Mouse (Mus musculus): ENCODE data around the gene Camk2d. TPM values are rescaled to one million over a fixed set of nuclear protein-coding genes. Genes with fewer than 3 reads are reported as not detected.

The Camk2d gene
- total and polyA plus RNA-seq, 3 experiments = 66.1 to 80.4 (median 77.3) TPM

DNA sequence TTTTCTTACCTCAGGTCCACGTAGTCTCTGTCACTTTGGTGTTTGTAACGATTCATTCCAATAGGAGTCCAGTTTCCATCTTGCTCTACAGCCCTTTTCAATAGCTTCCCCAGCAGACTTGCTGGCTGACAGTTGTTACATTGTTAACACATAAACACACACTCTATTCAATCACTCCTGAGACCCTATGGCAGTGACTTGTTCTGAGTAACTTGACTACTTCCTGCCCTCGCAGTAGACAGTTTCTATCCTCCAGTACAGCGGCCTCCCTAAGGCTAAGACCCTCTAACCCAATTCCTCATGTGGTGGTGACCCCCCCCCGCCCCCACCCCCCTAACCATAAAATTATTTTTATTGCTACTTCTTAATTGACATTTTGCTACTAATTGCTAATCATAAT lies 13.2 kb downstream of the Camk2d start:
- H3K4me3 ChIP-seq (replicated peaks in 1 of 3; ENCODE audit: low read depth in 2 of 3, low read length in 2 of 3, poor library complexity in 1 of 3) = no peak overlapping the region
- no peak for DNase-seq (ENCODE audit: extremely low read depth)
- H3K36me3 ChIP-seq (replicated peaks in 1 of 2; ENCODE audit: control insufficient read depth in 1 of 2, insufficient read depth in 1 of 2, low read length in 1 of 2) = peaks cover 15 to 28% of the 10 kb centered on the region in 2 experiments
- in situ Hi-C loops (cut with MboI; ENCODE audit: low pct_ligation_motif_present, low pct_unique_long_range_greater_than_20kb, low sequenced_read_pairs) = no loop called here
- peaks cover 71% of the 10 kb centered on the region for H3K79me2 ChIP-seq (replicated peaks; ENCODE audit: control insufficient read depth, extremely low read depth, insufficient read depth, poor library complexity, severe bottlenecking)
- peak overlapping the region; percentile 80 for H3K27ac ChIP-seq (ENCODE audit: insufficient read depth, low read depth)
- no peaks in the 10 kb centered on the region for H3K9me3 ChIP-seq (replicated peaks; ENCODE audit: low read length)
- TF ChIP-seq CHD1 (IDR thresholded peaks at IDR 0.05; ENCODE audit: low read depth, low read length) = peak; percentile 77
- 0 out of 2 replicates have a peak, but pooled peaks have one; percentile 7 for TF ChIP-seq MEF2A (IDR thresholded peaks at IDR 0.05; ENCODE audit: borderline replicate concordance, low read depth, low read length)
- TF ChIP-seq BHLHE40 (IDR thresholded peaks at IDR 0.05; ENCODE audit: low read depth, low read length) = 0 out of 2 replicates have a peak, but pooled peaks have one; percentile 1
- no peak for TF ChIP-seq TCF12 (IDR thresholded peaks at IDR 0.05; ENCODE audit: low read depth, low read length)
- no peaks in the 10 kb centered on the region for H3K27me3 ChIP-seq (replicated peaks)
- peaks cover 4 to 66% of the 10 kb centered on the region in 2 experiments; a peak in 3 of 4 replicates for H3K4me1 ChIP-seq (ENCODE audit: control insufficient read depth in 1 of 2, insufficient read depth in 2 of 2)
- peak overlapping the region; percentile 84 for H3K4me2 ChIP-seq (ENCODE audit: insufficient read depth, low read depth, poor library complexity, severe bottlenecking)
- dilution Hi-C loops (cut with MboI; ENCODE audit: extremely low pct_ligation_motif_present, extremely low pct_unique_long_range_greater_than_20kb, low sequenced_read_pairs) = no loop called here
- H3K9ac ChIP-seq (ENCODE audit: insufficient read depth, low read depth) = peak overlapping the region; percentile 54; the same call in 1 of the 2 replicates

DNA sequence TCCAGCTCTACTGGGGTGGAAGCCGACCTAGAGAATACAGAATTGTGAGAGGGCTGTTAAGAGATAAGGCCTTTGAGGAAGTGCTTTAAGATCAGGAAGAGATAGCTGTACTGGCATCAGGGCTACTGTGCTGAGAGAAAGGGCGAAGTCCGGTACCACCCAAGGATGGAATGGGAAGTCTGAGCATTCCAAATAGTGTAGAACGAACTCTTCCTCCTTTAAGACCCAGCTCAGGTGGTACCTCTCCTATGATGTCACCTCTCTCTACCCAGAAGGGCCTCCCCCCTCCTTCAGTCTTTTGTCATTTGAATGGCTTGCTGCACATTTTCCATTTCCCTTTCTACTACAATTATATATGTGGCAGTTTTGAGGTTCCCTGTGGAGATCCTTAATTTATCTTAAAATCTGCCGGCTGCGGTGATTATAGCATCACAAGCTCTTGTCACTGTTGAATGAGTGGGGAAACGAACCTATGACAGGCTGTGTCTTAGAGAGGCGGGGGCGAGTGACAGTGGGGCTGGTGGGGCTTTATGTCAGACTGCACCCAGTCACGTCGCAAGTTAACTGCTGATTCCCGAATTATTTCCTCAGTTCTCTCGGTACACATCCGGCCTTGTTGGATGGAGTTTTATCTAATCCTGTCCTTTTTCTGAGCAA lies 13.8 kb downstream of the Camk2d start:
- Histone ChIP-seq H3K9ac (ENCODE audit: insufficient read depth, low read depth) (peak overlapping the region; percentile 54), H3K79me2 (replicated peaks; ENCODE audit: control insufficient read depth, extremely low read depth, insufficient read depth, poor library complexity, severe bottlenecking) (peaks cover 75% of the 10 kb centered on the region), H3K27ac (ENCODE audit: insufficient read depth, low read depth) (peak overlapping the region; percentile 73), H3K9me3 (replicated peaks; ENCODE audit: low read length) (no peaks in the 10 kb centered on the region), H3K4me2 (ENCODE audit: insufficient read depth, low read depth, poor library complexity, severe bottlenecking) (peak overlapping the region; percentile 84), H3K4me1 (ENCODE audit: control insufficient read depth in 1 of 2, insufficient read depth in 2 of 2) (peaks cover 4 to 66% of the 10 kb centered on the region in 2 experiments; a peak in 3 of 4 replicates), H3K4me3 (replicated peaks in 1 of 3; ENCODE audit: low read depth in 2 of 3, low read length in 2 of 3, poor library complexity in 1 of 3) (peak overlapping the region; percentile 29 to 46 (median 36)), H3K36me3 (replicated peaks in 1 of 2; ENCODE audit: control insufficient read depth in 1 of 2, insufficient read depth in 1 of 2, low read length in 1 of 2) (peaks cover 11 to 23% of the 10 kb centered on the region in 2 experiments), H3K27me3 (replicated peaks) (no peaks in the 10 kb centered on the region)
- dilution Hi-C loops (cut with MboI; ENCODE audit: extremely low pct_ligation_motif_present, extremely low pct_unique_long_range_greater_than_20kb, low sequenced_read_pairs) (no loop called here), in situ Hi-C loops (cut with MboI; ENCODE audit: low pct_ligation_motif_present, low pct_unique_long_range_greater_than_20kb, low sequenced_read_pairs) (no loop called here)
- peak; percentile 80 for DNase-seq (ENCODE audit: extremely low read depth)
- TF ChIP-seq MXI1 (IDR thresholded peaks at IDR 0.05; ENCODE audit: low read depth, low read length) (peak; percentile 52; the same call in 1 of the 2 replicates), KAT2A (IDR thresholded peaks at IDR 0.05; ENCODE audit: insufficient replicate concordance, low read length) (no peak), PAX5 (IDR thresholded peaks at IDR 0.05; ENCODE audit: low read length) (no peak), POLR2A (IDR thresholded peaks at IDR 0.05; ENCODE audit: low read depth, low read length) (peak; percentile 12), GABPA (IDR thresholded peaks at IDR 0.05; ENCODE audit: insufficient replicate concordance, low read depth, low read length) (no peak), UBTF (IDR thresholded peaks at IDR 0.05; ENCODE audit: low read depth, low read length) (no peak), ELF1 (IDR thresholded peaks at IDR 0.05; ENCODE audit: low read depth, low read length) (no peak; the same call in 1 of the 2 replicates), EP300 (IDR thresholded peaks at IDR 0.05; ENCODE audit: low read length) (peak; percentile 75; the same call in 1 of the 2 replicates), JUN (IDR thresholded peaks at IDR 0.05; ENCODE audit: insufficient read depth, low read depth, low read length) (peak; percentile 91), USF1 (IDR thresholded peaks at IDR 0.05; ENCODE audit: low read depth, low read length) (no peak), ZMIZ1 (IDR thresholded peaks at IDR 0.05; ENCODE audit: low read depth, low read length) (no peak), MEF2A (IDR thresholded peaks at IDR 0.05; ENCODE audit: borderline replicate concordance, low read depth, low read length) (peak; percentile 65), CHD2 (IDR thresholded peaks at IDR 0.05; ENCODE audit: low read length) (no peak), ZC3H11A (IDR thresholded peaks at IDR 0.05; ENCODE audit: low read depth, low read length) (no peak), RCOR1 (conservative IDR thresholded peaks at IDR 0.05; ENCODE audit: low read depth, low read length) (no peak), MYC (IDR thresholded peaks at IDR 0.05; ENCODE audit: low read depth, low read length) (no peak), SMC3 (IDR thresholded peaks at IDR 0.05; ENCODE audit: low read depth, low read length) (no peak), MAZ (IDR thresholded peaks at IDR 0.05; ENCODE audit: low read depth, low read length) (peak; percentile 91; the same call in 1 of the 2 replicates), MAFK (IDR thresholded peaks at IDR 0.05; ENCODE audit: insufficient replicate concordance, low read length) (0 out of 2 replicates have a peak, but pooled peaks have one; percentile 18), ZKSCAN1 (IDR thresholded peaks at IDR 0.05; ENCODE audit: borderline replicate concordance, low read depth, low read length) (no peak), ZNF384 (IDR thresholded peaks at IDR 0.05; ENCODE audit: low read depth, low read length) (no peak), USF2 (conservative IDR thresholded peaks at IDR 0.05; ENCODE audit: low read depth, low read length) (no peak), CHD1 (IDR thresholded peaks at IDR 0.05; ENCODE audit: low read depth, low read length) (no peak), TBP (conservative IDR thresholded peaks at IDR 0.05; ENCODE audit: low read depth, low read length) (0 out of 2 replicates have a peak, but pooled peaks have one; percentile 21), RAD21 (IDR thresholded peaks at IDR 0.05; ENCODE audit: low read depth, low read length) (no peak), MAX (IDR thresholded peaks at IDR 0.05; ENCODE audit: low read length) (no peak), SIN3A (IDR thresholded peaks at IDR 0.05; ENCODE audit: low read length) (peak; percentile 73; the same call in 1 of the 2 replicates), BHLHE40 (IDR thresholded peaks at IDR 0.05; ENCODE audit: low read depth, low read length) (peak; percentile 24; the same call in 1 of the 2 replicates), POLR2AphosphoS2 (IDR thresholded peaks at IDR 0.05; ENCODE audit: low read depth, low read length) (no peak), CTCF (conservative IDR thresholded peaks at IDR 0.05 in 1 of 2, IDR thresholded peaks at IDR 0.05 in 1 of 2; ENCODE audit: low read depth in 2 of 2, low read length in 2 of 2) (no peak)

All from CH12.LX (cell line).